Mouse (Mus musculus) embryo, embryonic 11.5 days (tissue): Measurements from ENCODE around the gene Zfp706.
"Not testable (repeated sequence)": the region's sequence is repeated elsewhere in the genome, so short reads cannot be mapped to it uniquely, and the experiment has no call there.

Experiments used
- DNase-seq: peaks from one replicate; pipeline ENCODE4 v3.0.0-alpha.2; 2012; ENCODE audit warnings: low read depth, low spot score

Gene Zfp706

GRCm38 (mm10) chr15:37011316-37011715, 3.7 kb upstream of the Zfp706 start:
- no peak for DNase-seq

GRCm38 (mm10) chr15:37008546-37008945, 973 bp upstream of the Zfp706 start:
- DNase-seq = no peak

- DNase-seq = no peak
Observed at GRCm38 (mm10) chr15:37007959-37008419, 416 bp upstream of the Zfp706 start.

- no peak for DNase-seq
Observed at GRCm38 (mm10) chr15:37006475-37007164, 953 bp downstream of the Zfp706 start.

GRCm38 (mm10) chr15:37005793-37006474, 1.6 kb downstream of the Zfp706 start:
- no peak for DNase-seq

- DNase-seq = no peak
Observed at GRCm38 (mm10) chr15:37004858-37005257, 2.7 kb downstream of the Zfp706 start.

- DNase-seq = no peak
Observed at GRCm38 (mm10) chr15:37002276-37002675, 5.3 kb downstream of the Zfp706 start.

- DNase-seq = not testable (repeated sequence)
Observed at GRCm38 (mm10) chr15:36999602-37000001, 8.0 kb downstream of the Zfp706 start.

- DNase-seq = no peak
Observed at GRCm38 (mm10) chr15:36995166-36995565, 12.4 kb downstream of the Zfp706 start.

GRCm38 (mm10) chr15:36994665-36995064, 12.9 kb downstream of the Zfp706 start:
- no peak for DNase-seq

- no peak for DNase-seq
Observed at GRCm38 (mm10) chr15:36993435-36994178, 14.0 kb downstream of the Zfp706 start.

GRCm38 (mm10) chr15:36991353-36991752, 16.2 kb downstream of the Zfp706 start:
- DNase-seq = no peak

GRCm38 (mm10) chr15:36989922-36990321, 17.7 kb downstream of the Zfp706 start:
- no peak for DNase-seq

GRCm38 (mm10) chr15:36988718-36989115, 18.9 kb downstream of the Zfp706 start:
- DNase-seq = no peak

- no peak for DNase-seq
Observed at GRCm38 (mm10) chr15:36987976-36988717, 19.4 kb downstream of the Zfp706 start.

- DNase-seq = no peak
Observed at GRCm38 (mm10) chr15:36987211-36987877, 20.2 kb downstream of the Zfp706 start.

- DNase-seq = no peak
Observed at GRCm38 (mm10) chr15:36985567-36985925, 22.0 kb downstream of the Zfp706 start.

- DNase-seq = no peak
Observed at GRCm38 (mm10) chr15:36984921-36985566, 22.5 kb downstream of the Zfp706 start.

GRCm38 (mm10) chr15:36983455-36983854, 24.1 kb downstream of the Zfp706 start:
- DNase-seq = no peak

GRCm38 (mm10) chr15:36980238-36980637, 27.3 kb downstream of the Zfp706 start:
- no peak for DNase-seq
